ENCODE assay signal across 13 mouse cellular contexts in the genomic region with DNA sequence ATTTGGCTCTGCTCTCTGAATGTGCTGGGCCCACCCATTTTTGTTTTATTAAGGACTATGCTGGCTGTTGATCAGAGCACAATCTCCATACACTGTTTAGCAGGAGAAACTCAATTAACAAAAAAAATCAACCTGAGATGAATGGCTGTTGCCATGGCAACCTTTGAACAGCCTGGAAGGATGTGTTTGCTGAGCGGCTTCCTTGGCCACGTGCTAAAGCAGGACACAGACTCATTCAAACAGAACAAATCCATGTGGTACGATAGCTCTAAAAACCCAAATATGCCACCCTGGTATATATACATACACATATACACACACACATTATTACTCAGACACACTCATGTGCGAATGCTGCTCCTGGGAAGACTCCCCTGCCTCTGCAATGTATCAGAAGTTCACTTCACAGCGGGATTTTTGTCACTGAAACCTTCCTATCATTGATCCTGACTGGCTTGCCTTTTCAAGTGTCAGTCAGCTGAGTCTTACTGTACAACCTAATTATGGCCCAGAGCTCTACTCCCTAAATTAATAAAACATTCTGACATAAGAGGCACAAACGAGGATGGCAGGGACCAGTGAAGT.
DNase-seq lines count a peak whose midpoint lies in the region; ATAC-seq and TF ChIP-seq lines count a peak whose summit lies in the region.
"Had no signal": no experiment of that assay in that cellular context is flagged by ENCODE, and none has a peak within 500 bp of the region (broad histone marks: within the 10 kb centered on the region; RNA-seq: fewer than 3 reads in every experiment).

No protein-coding gene starts in this region.

- no peak overlapping the region for H3K4me2 ChIP-seq in hindbrain, embryonic 15.5 days
- no peak overlapping the region for H3K4me2 ChIP-seq in midbrain, embryonic 15.5 days
- H3K4me2 ChIP-seq: embryonic facial prominence, embryonic 15.5 days; intestine, embryonic 15.5 days; limb, embryonic 12.5 days had no signal

- H3K36me3 ChIP-seq in ES-E14 (ENCODE audit: control insufficient read depth, insufficient read depth, low read length, poor library complexity, severe bottlenecking), result no peaks in the 10 kb centered on the region; the same call in 1 of the 2 replicates
- H3K36me3 ChIP-seq in embryonic facial prominence, embryonic 10.5 days (replicated peaks), result no peaks in the 10 kb centered on the region
- H3K36me3 ChIP-seq in hindbrain, embryonic 15.5 days, result no peaks in the 10 kb centered on the region
- no peaks in the 10 kb centered on the region for H3K36me3 ChIP-seq in midbrain, embryonic 15.5 days (replicated peaks)
- H3K36me3 ChIP-seq: embryonic facial prominence, embryonic 15.5 days; intestine, embryonic 15.5 days; limb, embryonic 12.5 days had no signal

- H3K4me3 ChIP-seq in ES-E14 (ENCODE audit: insufficient read depth in 1 of 2, low read depth in 1 of 2, low read length in 2 of 2, poor library complexity in 1 of 2, severe bottlenecking in 1 of 2), result no peak overlapping the region
- H3K4me3 ChIP-seq in embryonic facial prominence, embryonic 10.5 days, result no peak overlapping the region
- H3K4me3 ChIP-seq in hindbrain, embryonic 15.5 days, result no peak overlapping the region
- H3K4me3 ChIP-seq in midbrain, embryonic 15.5 days, result no peak overlapping the region
- H3K4me3 ChIP-seq: embryonic facial prominence, embryonic 15.5 days; intestine, embryonic 15.5 days; limb, embryonic 12.5 days had no signal

- H3K27me3 ChIP-seq in embryonic facial prominence, embryonic 10.5 days (replicated peaks; ENCODE audit: low read depth, poor library complexity, severe bottlenecking), result no peaks in the 10 kb centered on the region; the same call in 1 of the 2 replicates
- H3K27me3 ChIP-seq in hindbrain, embryonic 15.5 days, result no peaks in the 10 kb centered on the region
- H3K27me3 ChIP-seq in midbrain, embryonic 15.5 days (replicated peaks), result no peaks in the 10 kb centered on the region
- H3K27me3 ChIP-seq: embryonic facial prominence, embryonic 15.5 days; intestine, embryonic 15.5 days; limb, embryonic 12.5 days had no signal

- DNase-seq in ES-E14 (ENCODE audit: low read depth, low spot score), result peak; percentile 2
- DNase-seq in embryonic facial prominence, embryonic 10.5 days (ENCODE audit: low spot score), result peak; percentile 22
- no peak for DNase-seq in urinary bladder, postnatal 14 days (ENCODE audit: low spot score)
- DNase-seq in ovary, postnatal 14 days (ENCODE audit: low spot score), result no peak
- DNase-seq in heart, adult 9 months (ENCODE audit: low spot score in 2 of 2), result no peak
- DNase-seq in thymus, postnatal 0 days (ENCODE audit: low spot score), result no peak
- DNase-seq: lung, postnatal 4 days; thymus, postnatal 14 days had no signal

- no peak overlapping the region for H3K27ac ChIP-seq in ES-E14 (ENCODE audit: insufficient read depth, low read depth, low read length, poor library complexity, severe bottlenecking)
- H3K27ac ChIP-seq in embryonic facial prominence, embryonic 10.5 days (replicated peaks), result no peak overlapping the region
- no peak overlapping the region for H3K27ac ChIP-seq in hindbrain, embryonic 15.5 days (replicated peaks)
- H3K27ac ChIP-seq in midbrain, embryonic 15.5 days, result peak overlapping the region; percentile 28; the same call in 1 of the 2 replicates
- H3K27ac ChIP-seq: embryonic facial prominence, embryonic 15.5 days; intestine, embryonic 15.5 days; limb, embryonic 12.5 days had no signal

- in situ Hi-C loops in ES-E14 (cut with MboI; ENCODE audit: low sequenced_read_pairs in 2 of 2, unreplicated experiment in 2 of 2), result no loop called here

- no peak overlapping the region for H3K9ac ChIP-seq in ES-E14 (ENCODE audit: insufficient read depth, low read depth, low read length, poor library complexity, severe bottlenecking)
- H3K9ac ChIP-seq in hindbrain, embryonic 15.5 days, result no peak overlapping the region
- H3K9ac ChIP-seq in midbrain, embryonic 15.5 days, result no peak overlapping the region
- H3K9ac ChIP-seq: embryonic facial prominence, embryonic 15.5 days; intestine, embryonic 15.5 days; limb, embryonic 12.5 days had no signal

- WGBS in embryonic facial prominence, embryonic 10.5 days, result 73% methylated on average over 6 of the region's 6 CpGs
- 23% methylated on average over 6 of the region's 6 CpGs for WGBS in hindbrain, embryonic 15.5 days
- WGBS in midbrain, embryonic 15.5 days, result 15% methylated on average over 6 of the region's 6 CpGs

- H3K9me3 ChIP-seq in ES-E14 (ENCODE audit: control insufficient read depth, insufficient read depth, low read depth, low read length), result no peaks in the 10 kb centered on the region
- H3K9me3 ChIP-seq in embryonic facial prominence, embryonic 10.5 days, result no peaks in the 10 kb centered on the region
- no peaks in the 10 kb centered on the region for H3K9me3 ChIP-seq in hindbrain, embryonic 15.5 days
- H3K9me3 ChIP-seq in midbrain, embryonic 15.5 days, result no peaks in the 10 kb centered on the region
- H3K9me3 ChIP-seq: embryonic facial prominence, embryonic 15.5 days; intestine, embryonic 15.5 days; limb, embryonic 12.5 days had no signal

- no peaks in the 10 kb centered on the region for H3K4me1 ChIP-seq in ES-E14 (ENCODE audit: control insufficient read depth in 2 of 2, insufficient read depth in 2 of 2, low read length in 2 of 2, poor library complexity in 1 of 2)
- H3K4me1 ChIP-seq in embryonic facial prominence, embryonic 10.5 days, result peaks cover 5% of the 10 kb centered on the region; the same call in 1 of the 2 replicates
- peaks cover 11% of the 10 kb centered on the region for H3K4me1 ChIP-seq in hindbrain, embryonic 15.5 days (replicated peaks)
- H3K4me1 ChIP-seq in midbrain, embryonic 15.5 days, result peaks cover 23% of the 10 kb centered on the region
- H3K4me1 ChIP-seq: embryonic facial prominence, embryonic 15.5 days; intestine, embryonic 15.5 days; limb, embryonic 12.5 days had no signal

- peak; percentile 78 for ATAC-seq in hindbrain, embryonic 15.5 days (ENCODE audit: low FRiP score, low read depth)
- ATAC-seq in midbrain, embryonic 15.5 days (replicated peaks), result peak; percentile 80
- ATAC-seq: intestine, embryonic 15.5 days had no signal

TF ChIP-seq in ES-E14, 5 proteins besides CTCF, POLR2A, EP300 and RAD21:
- TF ChIP-seq CHD2 (IDR thresholded peaks at IDR 0.05; ENCODE audit: low read depth, low read length), result no peak

Comparison
In these comparisons a context has a peak if more than half of its experiments do, and no peak if none do; other contexts are left out.
1. DNase-seq: peak in ES-E14 (single experiment) and embryonic facial prominence, embryonic 10.5 days (single experiment); none in urinary bladder, postnatal 14 days (single experiment), ovary, postnatal 14 days (single experiment), heart, adult 9 months (0 of 2) and thymus, postnatal 0 days (single experiment).